Mouse (Mus musculus) urinary bladder, postnatal 0 days (tissue): ENCODE measurements around the gene Rasal1. TPM values are rescaled to one million over a fixed set of nuclear protein-coding genes. Genes with fewer than 3 reads are reported as not detected.

ENCODE experiments used
- polyA plus RNA-seq: library from polyadenylated mRNA; unstranded; fragments of >200 nt; fragmentation: Nextera tagmentation; extraction: Ambion mirVana; gene quantifications from 2 replicates; pipeline ENCODE4 v1.2.1, GENCODE M21; 2015

Rasal1 gene
- not detected in 2 replicates for polyA plus RNA-seq

DNA sequence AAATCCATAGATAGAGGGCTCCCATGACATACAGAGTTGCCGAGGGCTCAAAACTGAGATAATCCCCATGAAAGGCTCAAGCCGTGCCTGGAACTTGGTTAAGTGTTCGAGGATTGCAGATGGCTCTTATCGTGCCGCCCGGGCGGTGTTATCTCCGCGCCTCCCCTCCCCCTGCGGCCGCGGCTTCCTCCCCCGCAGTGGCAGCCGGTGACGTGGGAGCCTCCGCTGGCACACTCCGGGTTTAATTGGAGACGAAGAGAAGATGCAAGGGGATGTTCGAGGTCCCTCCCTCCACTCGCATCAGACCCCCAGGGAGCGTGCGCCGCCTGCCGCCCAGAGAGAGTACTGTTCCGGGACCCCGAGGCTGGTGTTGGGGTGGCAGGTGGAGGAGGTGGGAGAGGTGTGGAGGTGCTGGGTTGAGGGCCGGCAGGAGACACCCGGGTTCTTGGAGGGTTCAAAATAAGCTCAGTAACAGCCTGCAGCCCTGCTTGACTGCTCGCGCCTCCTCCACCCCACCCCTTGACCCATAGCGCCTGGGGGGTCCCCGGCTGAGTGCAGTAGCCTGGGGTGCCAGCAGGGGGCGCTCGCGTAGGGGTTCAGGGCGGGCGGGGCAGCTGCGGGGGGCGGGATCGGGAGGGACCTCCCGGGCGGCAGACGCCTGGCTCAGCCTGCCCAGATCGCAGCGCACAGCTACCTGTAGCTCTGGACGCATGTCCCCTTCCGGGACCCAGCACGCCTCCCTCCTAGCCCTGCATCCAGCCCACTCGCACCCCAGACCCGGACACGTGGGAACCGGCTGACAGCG lies at the start of gene Rasal1:
TSS of gene Rasal1 (plus strand) at position 244 of the 805 bp plus-strand sequence.

GRCm38 (mm10) chr5:120612442-120612821 lies 36.2 kb upstream of the Rasal1 start, which contains the start of the genes Rita1 and Ddx54:
TSS of gene Rita1 (minus strand) at chr5:120612589.
TSS of gene Ddx54 (plus strand) at chr5:120612739.

DNA sequence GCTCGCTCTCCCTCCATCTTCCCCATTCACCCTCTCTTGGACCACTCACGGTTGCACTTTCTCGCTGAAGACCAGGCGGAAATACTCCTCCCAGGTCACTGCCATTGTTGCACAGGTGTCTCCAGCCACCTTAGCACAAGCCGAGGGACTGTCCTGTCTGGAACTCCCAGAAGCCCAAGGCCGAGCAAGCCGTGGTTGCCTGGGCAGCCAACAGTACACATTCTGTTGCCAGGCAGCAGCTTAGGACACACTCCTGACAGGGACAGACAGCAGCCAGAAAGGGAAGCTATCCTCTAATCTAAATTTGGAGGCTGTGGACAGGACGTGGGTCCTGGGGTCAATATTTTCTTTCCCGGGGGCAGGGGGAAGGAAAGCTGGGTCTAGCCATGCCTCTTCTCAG lies 14.5 kb upstream of the Rasal1 start, which contains the start of gene Cfap73:
TSS of gene Cfap73 (minus strand) at position 105 of the 400 bp plus-strand sequence.

DNA sequence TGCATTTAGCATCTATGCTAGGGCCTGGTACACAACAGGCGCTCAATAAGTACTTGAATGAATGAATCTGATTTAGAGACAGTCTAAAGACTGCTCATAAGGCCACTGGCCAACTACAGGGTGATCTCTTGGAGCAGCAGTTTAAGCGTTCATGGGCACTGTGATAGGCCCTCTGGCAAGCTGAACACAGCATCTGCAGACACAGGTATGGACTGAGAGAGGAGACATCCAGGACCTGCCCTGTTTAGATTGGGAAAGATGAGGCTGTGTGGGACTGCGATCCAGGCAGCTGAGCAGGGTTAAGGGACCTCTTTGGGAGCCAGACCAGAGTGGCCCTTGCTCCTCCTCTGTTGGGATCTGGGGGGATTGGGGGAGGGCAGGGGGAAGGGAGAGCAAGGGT lies 63.2 kb downstream of the Rasal1 start, which contains the start of gene Dtx1:
TSS of gene Dtx1 (minus strand) at position 101 of the 400 bp plus-strand sequence.

Other genes starting within 250 kb of the Rasal1 start
- not detected in 2 replicates for gene Lhx5, start 217.1 kb upstream of the Rasal1 start, polyA plus RNA-seq
- 4.7 and 7.2 TPM in 2 replicates for gene Sdsl, start 176.0 kb upstream of the Rasal1 start, polyA plus RNA-seq
- not detected in 2 replicates for gene Sds, start 172.3 kb upstream of the Rasal1 start, polyA plus RNA-seq
- gene Plbd2, start 145.2 kb upstream of the Rasal1 start, polyA plus RNA-seq: 51.6 and 53.6 TPM in 2 replicates
- gene Slc8b1, start 137.6 kb upstream of the Rasal1 start, polyA plus RNA-seq: 9.4 and 11.8 TPM in 2 replicates
- gene Tpcn1, start 60.1 kb upstream of the Rasal1 start, polyA plus RNA-seq: 13.3 and 15.5 TPM in 2 replicates
- 0.37 and 0.40 TPM in 2 replicates for gene Iqcd, start 59.8 kb upstream of the Rasal1 start, polyA plus RNA-seq
- 6.8 and 9.0 TPM in 2 replicates for gene Rita1, start 36.2 kb upstream of the Rasal1 start, polyA plus RNA-seq
- gene Ddx54, start 36.1 kb upstream of the Rasal1 start, polyA plus RNA-seq: 24.8 and 25.5 TPM in 2 replicates
- gene Cfap73, start 14.6 kb upstream of the Rasal1 start, polyA plus RNA-seq: not detected in 2 replicates
- gene Dtx1, start 63.1 kb downstream of the Rasal1 start, polyA plus RNA-seq: 1.7 and 1.9 TPM in 2 replicates
- 1.0 and 1.1 TPM in 2 replicates for gene Oas2, start 101.0 kb downstream of the Rasal1 start, polyA plus RNA-seq
- gene Oas3, start 128.8 kb downstream of the Rasal1 start, polyA plus RNA-seq: 0.25 and 0.63 TPM in 2 replicates
- not detected in 2 replicates for gene Oas1e, start 146.7 kb downstream of the Rasal1 start, polyA plus RNA-seq
- gene Oas1c, start 163.7 kb downstream of the Rasal1 start, polyA plus RNA-seq: 0.99 and 1.2 TPM in 2 replicates
- gene Oas1f, start 198.6 kb downstream of the Rasal1 start, polyA plus RNA-seq: 0.36 and 0.48 TPM in 2 replicates
- gene Oas1h, start 212.6 kb downstream of the Rasal1 start, polyA plus RNA-seq: not detected in 2 replicates
- gene Oas1g, start 238.8 kb downstream of the Rasal1 start, polyA plus RNA-seq: 2.2 and 3.0 TPM in 2 replicates